In the genomic region with DNA sequence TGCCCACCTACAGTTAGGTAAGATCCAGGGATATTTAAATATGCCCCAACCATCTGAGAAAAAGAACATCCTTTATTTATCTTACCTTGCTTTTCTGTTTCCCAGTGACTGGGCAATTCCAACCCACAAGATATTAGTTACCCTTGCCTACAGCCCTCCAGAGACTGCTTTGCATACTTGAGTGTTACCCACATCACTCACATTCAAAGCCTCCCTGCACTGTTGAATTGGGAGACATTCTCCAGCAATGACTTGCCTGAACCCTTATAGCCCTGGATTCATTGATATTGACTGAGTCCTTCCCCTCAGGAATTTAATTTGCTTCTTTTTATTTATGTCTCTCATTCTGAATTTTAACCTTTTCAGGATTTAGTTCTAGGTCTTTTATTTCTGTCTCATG, we compare ENCODE assay signal across 18 mouse cellular contexts. TPM values are rescaled to one million over a fixed set of nuclear protein-coding genes. Genes with fewer than 3 reads are reported as not detected.
"Had no signal": no experiment of that assay in that cellular context is flagged by ENCODE, and none has a peak within 500 bp of the region (broad histone marks: within the 10 kb centered on the region; RNA-seq: fewer than 3 reads in every experiment).

No protein-coding gene starts in this region.

- H3K4me1 ChIP-seq: stomach, embryonic 15.5 days had no signal

- H3K9ac ChIP-seq: lung, embryonic 14.5 days; midbrain, embryonic 12.5 days; neural tube, embryonic 13.5 days; neural tube, embryonic 15.5 days; stomach, embryonic 15.5 days had no signal

- H3K4me2 ChIP-seq: lung, embryonic 14.5 days; midbrain, embryonic 12.5 days; neural tube, embryonic 13.5 days; neural tube, embryonic 15.5 days; stomach, embryonic 15.5 days had no signal

- H3K9me3 ChIP-seq: midbrain, embryonic 10.5 days; midbrain, embryonic 12.5 days; neural tube, embryonic 13.5 days; neural tube, embryonic 15.5 days; stomach, embryonic 15.5 days had no signal

- H3K27me3 ChIP-seq: midbrain, embryonic 12.5 days; neural tube, embryonic 13.5 days; neural tube, embryonic 15.5 days; stomach, embryonic 15.5 days had no signal

- H3K27ac ChIP-seq: midbrain, embryonic 10.5 days; midbrain, embryonic 12.5 days; neural tube, embryonic 13.5 days; neural tube, embryonic 15.5 days; stomach, embryonic 15.5 days; stomach, postnatal 0 days had no signal

- H3K36me3 ChIP-seq: midbrain, embryonic 10.5 days; midbrain, embryonic 12.5 days; neural tube, embryonic 13.5 days; neural tube, embryonic 15.5 days; stomach, embryonic 15.5 days had no signal

- H3K4me3 ChIP-seq: midbrain, embryonic 10.5 days; midbrain, embryonic 12.5 days; myocyte; neural tube, embryonic 13.5 days; neural tube, embryonic 15.5 days; stomach, embryonic 15.5 days had no signal

- DNase-seq: lung, embryonic 14.5 days; lung, postnatal 10 days; lung, postnatal 4 days; midbrain, embryonic 14.5 days; retina, postnatal 1 day; right cerebral cortex, adult 18-20 months; right cerebral cortex, postnatal 14 days; thymus, adult 2 months; thymus, postnatal 25 days; thymus, postnatal 4 days had no signal

RNA-seq across cellular contexts. Expression of a gene that starts 53.8 kb away (rescaled TPM):
- total RNA-seq: megakaryocyte, adult 5-6 weeks had no signal
